Mouse (Mus musculus) adrenal gland, postnatal 25 days (tissue): ENCODE measurements around the gene Ntm. TPM values are rescaled to one million over a fixed set of nuclear protein-coding genes. Genes with fewer than 3 reads are reported as not detected.

Experiments used
- DNase-seq: peaks from one replicate; pipeline ENCODE4 v3.0.0; 2021; ENCODE audit warnings: mixed read lengths
- total RNA-seq: library from RNA; stranded (reverse); gene quantifications from 2 replicates; pipeline ENCODE4 v1.2.3, GENCODE M21; 2021

Gene Ntm
- total RNA-seq, 1 experiment from 2014 or later = 0.94 TPM

GRCm38 (mm10) chr9:29578226-29578625 lies 384.7 kb downstream of the Ntm start:
- no peak for DNase-seq

- no peak for DNase-seq
Observed at GRCm38 (mm10) chr9:29576051-29576533, 386.8 kb downstream of the Ntm start.

- DNase-seq = no peak
Observed at GRCm38 (mm10) chr9:29574548-29574947, 388.4 kb downstream of the Ntm start.

GRCm38 (mm10) chr9:29568571-29568970 lies 394.4 kb downstream of the Ntm start:
- no peak for DNase-seq

- DNase-seq = no peak
Observed at GRCm38 (mm10) chr9:29562419-29563071, 400.4 kb downstream of the Ntm start.

GRCm38 (mm10) chr9:29558915-29559314 lies 404.0 kb downstream of the Ntm start:
- DNase-seq = no peak

GRCm38 (mm10) chr9:29550582-29550981 lies 412.4 kb downstream of the Ntm start:
- no peak for DNase-seq

- no peak for DNase-seq
Observed at GRCm38 (mm10) chr9:29550107-29550506, 412.8 kb downstream of the Ntm start.

GRCm38 (mm10) chr9:29536415-29536814 lies 426.5 kb downstream of the Ntm start:
- no peak for DNase-seq

- DNase-seq = no peak
Observed at GRCm38 (mm10) chr9:29534773-29535172, 428.2 kb downstream of the Ntm start.

- DNase-seq = no peak
Observed at GRCm38 (mm10) chr9:29534304-29534703, 428.6 kb downstream of the Ntm start.

GRCm38 (mm10) chr9:29533556-29533955 lies 429.4 kb downstream of the Ntm start:
- no peak for DNase-seq

GRCm38 (mm10) chr9:29531147-29531917 lies 431.6 kb downstream of the Ntm start:
- no peak for DNase-seq

GRCm38 (mm10) chr9:29524109-29524508 lies 438.8 kb downstream of the Ntm start:
- no peak for DNase-seq

GRCm38 (mm10) chr9:29523221-29523620 lies 439.7 kb downstream of the Ntm start:
- no peak for DNase-seq

- DNase-seq = no peak
Observed at GRCm38 (mm10) chr9:29519181-29519580, 443.8 kb downstream of the Ntm start.

GRCm38 (mm10) chr9:29516688-29517087 lies 446.3 kb downstream of the Ntm start:
- DNase-seq = peak; percentile 36

- DNase-seq = no peak
Observed at GRCm38 (mm10) chr9:29514588-29515356, 448.2 kb downstream of the Ntm start.

GRCm38 (mm10) chr9:29496002-29496401 lies 466.9 kb downstream of the Ntm start:
- DNase-seq = no peak

- DNase-seq = no peak
Observed at GRCm38 (mm10) chr9:29482272-29482671, 480.7 kb downstream of the Ntm start.

GRCm38 (mm10) chr9:29479051-29479450 lies 483.9 kb downstream of the Ntm start:
- no peak for DNase-seq

GRCm38 (mm10) chr9:29477219-29477618 lies 485.7 kb downstream of the Ntm start:
- no peak for DNase-seq

- no peak for DNase-seq
Observed at GRCm38 (mm10) chr9:29473418-29473817, 489.5 kb downstream of the Ntm start.
